Mouse (Mus musculus): ENCODE data around the gene Dzip1. TPM values are rescaled to one million over a fixed set of nuclear protein-coding genes. Genes with fewer than 3 reads are reported as not detected.

The Dzip1 gene
- polyA plus RNA-seq, 1 experiment from 2014 or later, result 2.7 TPM

DNA sequence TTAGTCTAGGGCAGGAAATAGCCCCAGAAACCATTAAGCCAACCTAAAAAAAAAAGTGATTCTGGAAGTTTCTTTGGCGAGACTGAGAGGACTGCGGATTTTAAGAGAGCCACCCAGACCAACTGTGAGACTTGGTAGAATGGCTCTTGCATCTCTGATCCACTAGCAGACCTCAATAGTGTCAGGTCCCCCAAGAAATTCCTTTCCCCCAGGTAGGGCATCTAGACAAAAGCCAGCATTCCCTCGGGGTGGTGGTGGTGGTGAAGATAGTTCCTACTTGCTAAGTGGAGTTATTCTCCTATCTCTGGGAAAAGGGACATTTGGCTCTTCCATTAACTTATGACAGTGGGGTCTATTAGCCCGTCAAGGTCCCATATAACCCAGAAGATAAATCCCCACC lies 11.7 kb upstream of the Dzip1 start:
- no peaks in the 10 kb centered on the region for H3K27me3 ChIP-seq (replicated peaks; ENCODE audit: control insufficient read depth, insufficient read depth, low read length)
- peak overlapping the region; percentile 96 for H3K4me3 ChIP-seq (ENCODE audit: low read depth, low read length)
- H3K4me2 ChIP-seq (replicated peaks; ENCODE audit: low read depth), result peak overlapping the region; percentile 86
- H3K9ac ChIP-seq (ENCODE audit: low read depth, low read length), result 0 out of 2 replicates have a peak overlapping the region, but pooled peaks have one; percentile 40
- H3K9me3 ChIP-seq (ENCODE audit: control insufficient read depth), result no peaks in the 10 kb centered on the region
- no peak for ATAC-seq
- WGBS, result 42% methylated on average over 4 of the region's 4 CpGs
- no peak for TF ChIP-seq CTCF (IDR thresholded peaks at IDR 0.05; ENCODE audit: low read depth)
- H3K4me1 ChIP-seq (replicated peaks; ENCODE audit: control insufficient read depth, insufficient read depth, low read length), result no peaks in the 10 kb centered on the region; the same call in 1 of the 2 replicates
- no peak overlapping the region; the same call in 1 of the 2 replicates for H3K27ac ChIP-seq (ENCODE audit: low read depth, low read length)
- H3K36me3 ChIP-seq (ENCODE audit: control insufficient read depth, insufficient read depth), result no peaks in the 10 kb centered on the region

DNA sequence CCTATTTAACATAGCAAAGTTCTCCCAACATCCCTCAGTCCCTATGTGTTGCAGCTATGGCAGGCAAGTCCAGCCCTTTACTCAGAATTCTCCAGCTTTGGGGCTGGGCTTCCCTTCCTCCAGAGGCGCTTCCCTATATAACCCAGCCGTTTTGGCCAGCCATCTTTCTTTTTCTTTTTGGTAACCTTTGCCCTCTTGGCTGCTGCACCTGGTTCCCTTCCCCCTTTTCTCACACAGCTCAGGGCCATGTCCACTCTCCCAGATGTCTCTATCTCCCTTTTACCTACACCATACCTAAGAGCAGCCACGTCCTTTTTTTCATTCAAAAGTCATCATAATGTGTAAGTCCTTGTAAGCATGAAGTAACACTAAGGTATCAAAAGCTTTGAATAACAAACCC lies 11.0 kb upstream of the Dzip1 start:
- ATAC-seq, result no peak
- Histone ChIP-seq H3K27me3 (replicated peaks; ENCODE audit: control insufficient read depth, insufficient read depth, low read length) (no peaks in the 10 kb centered on the region), H3K9ac (ENCODE audit: low read depth, low read length) (no peak overlapping the region), H3K36me3 (ENCODE audit: control insufficient read depth, insufficient read depth) (no peaks in the 10 kb centered on the region), H3K4me1 (replicated peaks; ENCODE audit: control insufficient read depth, insufficient read depth, low read length) (no peaks in the 10 kb centered on the region; the same call in 1 of the 2 replicates), H3K9me3 (ENCODE audit: control insufficient read depth) (no peaks in the 10 kb centered on the region), H3K27ac (ENCODE audit: low read depth, low read length) (no peak overlapping the region), H3K4me3 (ENCODE audit: low read depth, low read length) (no peak overlapping the region), H3K4me2 (replicated peaks; ENCODE audit: low read depth) (no peak overlapping the region)
- WGBS, result 52% methylated on average over 3 of the region's 3 CpGs
- TF ChIP-seq CTCF (IDR thresholded peaks at IDR 0.05; ENCODE audit: low read depth), result no peak

DNA sequence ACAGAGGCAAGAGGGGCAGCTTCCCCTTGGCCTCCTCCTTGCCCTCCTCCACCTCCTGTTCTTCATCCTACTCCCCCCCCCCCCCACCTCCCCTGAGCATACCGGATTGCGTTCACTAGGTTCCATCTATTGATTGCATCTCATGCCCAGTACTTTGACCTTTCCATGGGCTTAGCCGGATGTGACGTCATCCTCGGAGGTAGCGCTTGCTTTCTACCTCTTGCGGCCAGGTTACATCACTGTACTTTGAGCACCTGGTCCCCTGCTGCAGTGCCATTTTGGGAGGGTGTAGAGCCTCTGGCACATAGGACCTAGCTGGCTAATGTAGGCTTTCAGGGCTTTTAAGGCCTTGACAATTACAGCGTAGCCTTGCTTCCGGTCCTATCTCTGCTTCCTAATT lies 9.4 kb upstream of the Dzip1 start:
- H3K4me2 ChIP-seq (replicated peaks; ENCODE audit: low read depth), result no peak overlapping the region
- ATAC-seq, result no peak
- H3K9ac ChIP-seq (ENCODE audit: low read depth, low read length), result no peak overlapping the region
- WGBS, result 77% methylated on average over 9 of the region's 9 CpGs
- no peaks in the 10 kb centered on the region; the same call in 1 of the 2 replicates for H3K4me1 ChIP-seq (replicated peaks; ENCODE audit: control insufficient read depth, insufficient read depth, low read length)
- H3K27ac ChIP-seq (ENCODE audit: low read depth, low read length), result no peak overlapping the region
- H3K27me3 ChIP-seq (replicated peaks; ENCODE audit: control insufficient read depth, insufficient read depth, low read length), result no peaks in the 10 kb centered on the region
- H3K9me3 ChIP-seq (ENCODE audit: control insufficient read depth), result no peaks in the 10 kb centered on the region
- no peak overlapping the region for H3K4me3 ChIP-seq (ENCODE audit: low read depth, low read length)
- TF ChIP-seq CTCF (IDR thresholded peaks at IDR 0.05; ENCODE audit: low read depth), result no peak
- H3K36me3 ChIP-seq (ENCODE audit: control insufficient read depth, insufficient read depth), result no peaks in the 10 kb centered on the region

DNA sequence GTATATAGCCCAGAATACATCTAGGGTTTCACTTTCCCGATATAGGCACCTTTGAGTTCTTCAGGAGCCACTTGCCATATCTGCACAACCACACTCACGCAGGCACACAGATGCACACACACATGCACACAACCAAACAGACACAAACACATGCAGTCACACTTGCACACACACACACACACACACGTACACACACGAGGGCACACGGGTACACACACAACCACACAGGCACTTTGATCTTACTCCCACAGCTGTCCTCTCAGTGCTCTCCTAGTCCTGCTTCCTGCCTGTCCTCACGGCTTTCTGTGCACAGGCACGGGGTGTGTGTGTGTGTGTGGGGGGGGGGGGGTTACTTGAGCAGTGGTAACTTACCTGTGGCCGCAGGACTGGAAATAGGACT lies 7.7 kb upstream of the Dzip1 start:
- no peaks in the 10 kb centered on the region for H3K36me3 ChIP-seq (ENCODE audit: control insufficient read depth, insufficient read depth)
- no peaks in the 10 kb centered on the region for H3K27me3 ChIP-seq (replicated peaks; ENCODE audit: control insufficient read depth, insufficient read depth, low read length)
- H3K9ac ChIP-seq (ENCODE audit: low read depth, low read length), result no peak overlapping the region
- H3K4me1 ChIP-seq (replicated peaks; ENCODE audit: control insufficient read depth, insufficient read depth, low read length), result no peaks in the 10 kb centered on the region; the same call in 1 of the 2 replicates
- no peak overlapping the region for H3K27ac ChIP-seq (ENCODE audit: low read depth, low read length)
- no peak for ATAC-seq
- WGBS, result 62% methylated on average over 8 of the region's 8 CpGs
- TF ChIP-seq CTCF (IDR thresholded peaks at IDR 0.05; ENCODE audit: low read depth), result no peak
- no peak overlapping the region for H3K4me2 ChIP-seq (replicated peaks; ENCODE audit: low read depth)
- no peaks in the 10 kb centered on the region for H3K9me3 ChIP-seq (ENCODE audit: control insufficient read depth)
- H3K4me3 ChIP-seq (ENCODE audit: low read depth, low read length), result no peak overlapping the region

DNA sequence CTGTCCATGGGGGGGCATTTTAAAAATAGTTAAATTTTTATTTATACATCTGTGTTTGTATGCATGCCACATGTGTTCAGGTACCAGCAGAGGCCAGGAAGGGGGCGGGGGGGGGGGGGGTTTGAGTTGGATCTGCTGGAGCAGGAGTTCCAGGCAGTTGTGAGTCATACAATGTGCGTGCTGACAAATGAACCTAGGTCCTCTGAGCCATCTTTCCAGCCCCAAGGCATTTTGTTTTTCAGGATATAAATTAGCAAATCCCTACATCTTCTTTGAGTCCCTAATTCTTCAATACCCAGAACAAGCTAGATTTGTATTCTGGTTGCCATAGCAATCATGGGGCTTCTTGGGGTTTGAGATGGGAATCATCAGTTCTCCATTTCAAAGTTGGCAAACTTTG lies 5.9 kb upstream of the Dzip1 start:
- 90% methylated on average over 2 of the region's 2 CpGs for WGBS

DNA sequence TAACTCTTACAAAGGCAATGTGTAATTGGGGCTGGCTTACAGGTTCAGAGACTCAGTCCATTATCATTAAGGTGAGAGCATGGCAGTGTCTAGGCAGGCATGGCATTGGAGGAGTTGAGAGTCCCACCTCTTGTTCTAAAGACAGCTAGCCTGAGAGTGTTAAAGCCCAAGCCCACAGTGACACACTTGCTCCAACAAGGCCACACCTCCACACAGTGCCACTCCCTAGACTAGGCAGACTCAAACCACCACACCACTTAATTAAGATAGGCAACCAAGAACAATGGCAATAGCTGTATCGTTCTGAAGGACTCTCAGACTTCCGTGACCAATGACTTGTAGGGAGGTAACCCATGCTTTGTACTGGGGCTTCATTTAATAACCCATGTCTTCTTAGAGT lies 5.5 kb upstream of the Dzip1 start:
- Histone ChIP-seq H3K4me2 (replicated peaks; ENCODE audit: low read depth) (no peak overlapping the region), H3K4me3 (ENCODE audit: low read depth, low read length) (no peak overlapping the region), H3K4me1 (replicated peaks; ENCODE audit: control insufficient read depth, insufficient read depth, low read length) (no peaks in the 10 kb centered on the region), H3K9me3 (ENCODE audit: control insufficient read depth) (no peaks in the 10 kb centered on the region), H3K27ac (ENCODE audit: low read depth, low read length) (no peak overlapping the region), H3K9ac (ENCODE audit: low read depth, low read length) (no peak overlapping the region), H3K36me3 (ENCODE audit: control insufficient read depth, insufficient read depth) (no peaks in the 10 kb centered on the region), H3K27me3 (replicated peaks; ENCODE audit: control insufficient read depth, insufficient read depth, low read length) (no peaks in the 10 kb centered on the region)
- 62% methylated on average over 2 of the region's 2 CpGs for WGBS
- ATAC-seq, result no peak
- no peak for TF ChIP-seq CTCF (IDR thresholded peaks at IDR 0.05; ENCODE audit: low read depth)

More for the DNA sequence above, 5.9 kb upstream of the Dzip1 start:
- Histone ChIP-seq H3K4me1 (replicated peaks; ENCODE audit: control insufficient read depth, insufficient read depth, low read length) (no peaks in the 10 kb centered on the region), H3K9me3 (ENCODE audit: control insufficient read depth) (no peaks in the 10 kb centered on the region), H3K4me3 (ENCODE audit: low read depth, low read length) (no peak overlapping the region), H3K27me3 (replicated peaks; ENCODE audit: control insufficient read depth, insufficient read depth, low read length) (no peaks in the 10 kb centered on the region), H3K9ac (ENCODE audit: low read depth, low read length) (no peak overlapping the region), H3K4me2 (replicated peaks; ENCODE audit: low read depth) (no peak overlapping the region), H3K27ac (ENCODE audit: low read depth, low read length) (no peak overlapping the region), H3K36me3 (ENCODE audit: control insufficient read depth, insufficient read depth) (no peaks in the 10 kb centered on the region)
- TF ChIP-seq CTCF (IDR thresholded peaks at IDR 0.05; ENCODE audit: low read depth), result no peak
- ATAC-seq, result no peak

DNA sequence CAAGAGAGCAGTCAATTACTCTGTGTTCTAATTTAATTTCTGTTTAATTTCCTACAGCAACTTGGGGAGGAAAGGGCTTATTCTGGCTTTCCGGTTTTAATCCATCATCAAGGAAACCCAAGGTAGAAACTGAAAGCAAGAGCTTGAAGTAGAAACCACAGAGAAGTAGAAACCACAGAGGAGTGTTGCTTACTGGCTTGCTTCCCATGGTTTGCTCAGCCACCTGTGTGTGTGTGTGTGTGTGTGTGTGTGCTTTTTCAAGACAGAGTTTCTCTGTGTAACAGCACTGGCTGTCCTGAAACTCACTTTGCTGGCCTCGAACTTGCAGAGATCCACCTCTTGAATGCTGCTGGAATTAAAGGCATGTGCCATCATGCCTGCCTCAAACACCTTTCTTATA lies 4.5 kb upstream of the Dzip1 start:
- no peaks in the 10 kb centered on the region for H3K9me3 ChIP-seq (ENCODE audit: control insufficient read depth)
- no peaks in the 10 kb centered on the region for H3K27me3 ChIP-seq (replicated peaks; ENCODE audit: control insufficient read depth, insufficient read depth, low read length)
- no peak for ATAC-seq
- 71% methylated on average over 2 of the region's 2 CpGs for WGBS
- TF ChIP-seq CTCF (IDR thresholded peaks at IDR 0.05; ENCODE audit: low read depth), result no peak
- no peak overlapping the region for H3K27ac ChIP-seq (ENCODE audit: low read depth, low read length)
- no peak overlapping the region for H3K9ac ChIP-seq (ENCODE audit: low read depth, low read length)
- H3K36me3 ChIP-seq (ENCODE audit: control insufficient read depth, insufficient read depth), result no peaks in the 10 kb centered on the region
- no peak overlapping the region for H3K4me2 ChIP-seq (replicated peaks; ENCODE audit: low read depth)
- H3K4me1 ChIP-seq (replicated peaks; ENCODE audit: control insufficient read depth, insufficient read depth, low read length), result peaks cover 5% of the 10 kb centered on the region; the same call in 1 of the 2 replicates
- H3K4me3 ChIP-seq (ENCODE audit: low read depth, low read length), result no peak overlapping the region
